Mouse (Mus musculus): Measurements from ENCODE around the gene B4galt2.

DNA sequence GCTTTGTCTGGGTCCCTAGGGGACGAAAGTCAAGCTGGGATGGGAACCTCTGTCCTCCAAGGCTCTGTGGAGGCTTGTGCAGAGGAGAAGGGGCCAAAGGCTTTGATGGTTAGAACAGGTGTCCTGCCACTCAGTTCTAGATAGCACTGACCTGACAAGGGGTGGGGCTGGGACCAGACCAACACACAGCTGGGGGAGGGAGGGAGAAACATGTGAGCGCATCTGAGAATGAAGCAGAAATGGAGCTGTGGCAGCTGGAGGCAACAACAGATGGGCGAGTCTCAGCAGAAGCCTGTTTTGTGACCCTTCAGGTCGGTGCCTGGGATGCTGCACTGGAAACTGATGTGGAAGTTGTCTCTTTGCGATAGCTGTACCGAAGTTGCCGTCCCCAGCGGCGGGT is 14.0 kb downstream of the B4galt2 start:
- TF ChIP-seq CTCF (IDR thresholded peaks at IDR 0.05; ENCODE audit: control insufficient read depth, insufficient read depth, low read length) (no peak), POLR2A (IDR thresholded peaks at IDR 0.05; ENCODE audit: borderline replicate concordance, control insufficient read depth, low read depth, low read length) (no peak)

Data from bone marrow, adult 2 months (tissue).